Mouse (Mus musculus): Measurements from ENCODE around the gene Tbc1d22a. TPM values are rescaled to one million over a fixed set of nuclear protein-coding genes. Genes with fewer than 3 reads are reported as not detected.

Tbc1d22a gene
- polyA plus RNA-seq, 1 experiment from 2014 or later = 13.2 TPM

DNA sequence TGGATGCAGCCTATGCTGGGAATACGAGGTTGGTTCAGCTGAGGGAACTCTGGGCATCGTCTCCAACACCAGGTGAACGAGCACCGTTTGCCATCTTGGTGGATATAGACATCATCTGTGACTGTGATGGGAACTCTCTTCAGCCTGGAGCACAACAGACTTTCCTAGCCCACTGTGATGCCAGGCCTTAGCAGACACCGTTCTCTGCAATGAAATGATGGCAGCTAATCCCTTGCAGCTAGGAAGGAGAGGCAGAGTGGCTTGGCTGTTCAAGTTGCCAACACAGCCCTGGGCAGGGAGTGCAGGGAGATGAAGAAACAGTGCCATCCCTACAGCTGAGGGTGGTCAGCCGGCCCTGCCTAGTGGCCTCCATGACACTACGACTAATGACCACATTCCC, 233.0 kb downstream of the Tbc1d22a start:
- H3K27me3 ChIP-seq (replicated peaks; ENCODE audit: control insufficient read depth, insufficient read depth, low read length) = no peaks in the 10 kb centered on the region
- H3K4me3 ChIP-seq (ENCODE audit: low read length) = no peak overlapping the region
- ATAC-seq = no peak
- H3K4me2 ChIP-seq (ENCODE audit: low read length) = no peak overlapping the region
- no peaks in the 10 kb centered on the region for H3K4me1 ChIP-seq (ENCODE audit: control insufficient read depth, insufficient read depth, low read depth, low read length)
- H3K36me3 ChIP-seq (ENCODE audit: control insufficient read depth, insufficient read depth, low read length) = no peaks in the 10 kb centered on the region
- no peak overlapping the region for H3K9ac ChIP-seq (ENCODE audit: low read depth, low read length)
- no peaks in the 10 kb centered on the region for H3K9me3 ChIP-seq (ENCODE audit: control insufficient read depth, low read length)
- H3K27ac ChIP-seq (ENCODE audit: low read depth, low read length) = no peak overlapping the region
- 89% methylated on average over 7 of the region's 7 CpGs for WGBS

DNA sequence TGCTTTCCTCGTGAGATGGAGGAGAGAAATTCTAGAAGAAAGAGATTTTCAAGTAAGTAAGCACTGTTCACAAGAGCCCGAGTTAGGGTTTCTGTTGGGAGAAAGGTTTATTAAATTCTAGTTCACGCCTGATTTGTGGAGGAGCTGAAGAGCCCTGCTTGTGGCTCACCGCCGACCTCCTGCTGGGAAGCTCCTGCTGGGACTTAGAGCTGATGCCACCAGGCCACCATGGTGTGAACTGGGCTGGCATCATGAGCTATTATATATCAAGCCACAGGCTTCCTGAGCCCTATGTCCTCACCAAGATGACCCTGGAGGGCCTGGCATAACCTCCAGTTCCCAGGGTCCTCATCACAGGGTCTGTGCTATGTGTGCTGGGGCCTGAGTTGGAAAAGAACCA, 235.0 kb downstream of the Tbc1d22a start:
- Histone ChIP-seq H3K9ac (ENCODE audit: low read depth, low read length) (no peak overlapping the region), H3K27me3 (replicated peaks; ENCODE audit: control insufficient read depth, insufficient read depth, low read length) (no peaks in the 10 kb centered on the region), H3K4me1 (ENCODE audit: control insufficient read depth, insufficient read depth, low read depth, low read length) (no peaks in the 10 kb centered on the region), H3K9me3 (ENCODE audit: control insufficient read depth, low read length) (no peaks in the 10 kb centered on the region), H3K4me3 (ENCODE audit: low read length) (no peak overlapping the region), H3K36me3 (ENCODE audit: control insufficient read depth, insufficient read depth, low read length) (no peaks in the 10 kb centered on the region), H3K27ac (ENCODE audit: low read depth, low read length) (no peak overlapping the region), H3K4me2 (ENCODE audit: low read length) (no peak overlapping the region)
- WGBS = 85% methylated on average over 5 of the region's 5 CpGs
- no peak for ATAC-seq

DNA sequence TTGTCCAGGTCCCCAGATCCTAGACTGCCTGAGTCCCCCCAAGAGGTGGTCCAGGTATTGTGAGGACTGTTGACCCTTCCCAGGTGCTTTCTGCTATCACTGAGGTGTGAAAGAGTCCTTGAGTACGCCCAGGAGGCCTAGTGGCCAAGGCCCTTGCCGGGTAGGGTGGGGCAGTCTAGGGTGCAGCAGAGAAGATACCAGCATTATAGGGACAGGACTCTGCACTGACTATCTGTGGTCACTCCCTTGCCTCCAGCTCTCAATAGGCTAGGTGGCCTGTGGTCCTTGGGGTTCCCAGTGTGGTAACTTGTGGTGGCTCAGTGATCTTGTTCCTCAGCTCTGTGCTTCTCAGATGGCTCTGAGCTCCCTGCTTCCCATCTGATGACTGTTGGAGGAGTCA, 235.5 kb downstream of the Tbc1d22a start:
- Histone ChIP-seq H3K4me2 (ENCODE audit: low read length) (no peak overlapping the region), H3K27me3 (replicated peaks; ENCODE audit: control insufficient read depth, insufficient read depth, low read length) (no peaks in the 10 kb centered on the region), H3K9ac (ENCODE audit: low read depth, low read length) (no peak overlapping the region), H3K27ac (ENCODE audit: low read depth, low read length) (no peak overlapping the region), H3K4me3 (ENCODE audit: low read length) (no peak overlapping the region), H3K36me3 (ENCODE audit: control insufficient read depth, insufficient read depth, low read length) (no peaks in the 10 kb centered on the region), H3K4me1 (ENCODE audit: control insufficient read depth, insufficient read depth, low read depth, low read length) (no peaks in the 10 kb centered on the region), H3K9me3 (ENCODE audit: control insufficient read depth, low read length) (no peaks in the 10 kb centered on the region)
- WGBS = 87% methylated on average over 2 of the region's 2 CpGs
- no peak for ATAC-seq

DNA sequence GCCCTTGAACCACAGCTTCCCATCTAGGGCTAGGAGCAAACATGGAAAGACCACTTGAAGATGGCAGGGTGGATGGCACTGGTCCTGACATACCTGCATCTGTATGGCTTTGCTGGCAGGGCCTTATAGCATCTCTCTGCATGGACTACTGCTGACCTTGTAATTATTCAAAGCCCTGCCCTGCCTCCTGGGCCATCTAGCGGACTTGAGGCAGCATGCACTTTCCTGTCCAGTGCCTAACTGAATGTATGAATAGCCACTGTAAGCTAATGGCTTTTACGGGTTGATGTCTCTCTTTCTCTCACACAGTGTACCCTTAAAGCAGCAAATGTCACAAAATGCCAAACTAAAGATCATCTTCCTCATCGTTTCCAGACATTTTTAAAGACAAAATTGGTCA, 245.2 kb downstream of the Tbc1d22a start:
- no peaks in the 10 kb centered on the region for H3K36me3 ChIP-seq (ENCODE audit: control insufficient read depth, insufficient read depth, low read length)
- no peak overlapping the region for H3K9ac ChIP-seq (ENCODE audit: low read depth, low read length)
- ATAC-seq = no peak
- 75% methylated on average over 3 of the region's 3 CpGs for WGBS
- H3K27ac ChIP-seq (ENCODE audit: low read depth, low read length) = no peak overlapping the region
- H3K9me3 ChIP-seq (ENCODE audit: control insufficient read depth, low read length) = no peaks in the 10 kb centered on the region
- no peak overlapping the region for H3K4me3 ChIP-seq (ENCODE audit: low read length)
- H3K4me1 ChIP-seq (ENCODE audit: control insufficient read depth, insufficient read depth, low read depth, low read length) = no peaks in the 10 kb centered on the region
- no peaks in the 10 kb centered on the region for H3K27me3 ChIP-seq (replicated peaks; ENCODE audit: control insufficient read depth, insufficient read depth, low read length)
- H3K4me2 ChIP-seq (ENCODE audit: low read length) = no peak overlapping the region

DNA sequence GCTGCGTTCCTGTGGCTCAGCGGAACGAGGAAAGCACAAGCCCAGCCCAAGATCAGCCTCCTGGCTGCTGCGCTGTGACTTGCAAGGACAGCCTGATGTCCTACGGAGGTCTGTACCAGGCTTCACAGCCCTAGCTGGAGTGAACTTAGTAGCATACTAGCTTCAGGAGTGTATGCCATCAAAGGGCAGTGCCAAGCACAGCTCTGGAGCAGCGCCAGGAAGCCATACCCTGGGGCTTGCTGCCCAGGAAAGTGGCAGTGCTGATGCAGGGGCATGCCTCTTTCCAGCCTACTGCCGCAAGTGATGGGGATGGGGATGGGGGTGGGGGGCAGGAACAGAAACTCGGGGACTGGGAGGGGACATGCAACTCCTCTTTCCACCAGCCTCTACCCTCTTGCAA, 248.4 kb downstream of the Tbc1d22a start:
- no peak overlapping the region for H3K27ac ChIP-seq (ENCODE audit: low read depth, low read length)
- WGBS = 74% methylated on average over 8 of the region's 8 CpGs
- no peak for ATAC-seq
- H3K9ac ChIP-seq (ENCODE audit: low read depth, low read length) = no peak overlapping the region
- H3K4me1 ChIP-seq (ENCODE audit: control insufficient read depth, insufficient read depth, low read depth, low read length) = no peaks in the 10 kb centered on the region
- no peaks in the 10 kb centered on the region for H3K27me3 ChIP-seq (replicated peaks; ENCODE audit: control insufficient read depth, insufficient read depth, low read length)
- no peak overlapping the region for H3K4me3 ChIP-seq (ENCODE audit: low read length)
- H3K9me3 ChIP-seq (ENCODE audit: control insufficient read depth, low read length) = no peaks in the 10 kb centered on the region
- no peaks in the 10 kb centered on the region for H3K36me3 ChIP-seq (ENCODE audit: control insufficient read depth, insufficient read depth, low read length)
- H3K4me2 ChIP-seq (ENCODE audit: low read length) = no peak overlapping the region

DNA sequence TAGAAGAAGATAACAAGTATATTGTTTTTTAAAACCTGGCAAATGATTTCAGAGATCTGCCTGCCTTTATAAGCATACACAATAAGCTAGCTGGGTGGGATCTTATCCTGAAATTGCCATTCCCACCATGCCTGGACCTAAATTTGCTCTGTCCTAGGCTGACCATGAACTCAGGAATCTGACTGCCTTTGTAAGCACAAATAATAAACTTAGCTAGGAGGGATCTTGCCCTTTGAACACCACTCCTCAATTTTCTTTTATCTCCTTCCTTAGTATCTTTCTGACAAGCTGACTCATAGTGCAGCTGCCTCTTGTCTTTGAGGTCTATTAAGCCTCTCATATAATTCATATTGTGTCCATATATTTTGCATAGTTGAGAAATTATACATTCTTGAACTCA, 253.8 kb downstream of the Tbc1d22a start:
- no peak overlapping the region for H3K4me3 ChIP-seq (ENCODE audit: low read length)
- no peaks in the 10 kb centered on the region for H3K36me3 ChIP-seq (ENCODE audit: control insufficient read depth, insufficient read depth, low read length)
- H3K9me3 ChIP-seq (ENCODE audit: control insufficient read depth, low read length) = 0 out of 2 replicates have a peak, but pooled peaks cover 6% of the 10 kb centered on the region
- H3K27ac ChIP-seq (ENCODE audit: low read depth, low read length) = no peak overlapping the region
- no peaks in the 10 kb centered on the region; the same call in 1 of the 2 replicates for H3K4me1 ChIP-seq (ENCODE audit: control insufficient read depth, insufficient read depth, low read depth, low read length)
- no peak overlapping the region for H3K4me2 ChIP-seq (ENCODE audit: low read length)
- H3K27me3 ChIP-seq (replicated peaks; ENCODE audit: control insufficient read depth, insufficient read depth, low read length) = no peaks in the 10 kb centered on the region
- H3K9ac ChIP-seq (ENCODE audit: low read depth, low read length) = no peak overlapping the region
- ATAC-seq = no peak

DNA sequence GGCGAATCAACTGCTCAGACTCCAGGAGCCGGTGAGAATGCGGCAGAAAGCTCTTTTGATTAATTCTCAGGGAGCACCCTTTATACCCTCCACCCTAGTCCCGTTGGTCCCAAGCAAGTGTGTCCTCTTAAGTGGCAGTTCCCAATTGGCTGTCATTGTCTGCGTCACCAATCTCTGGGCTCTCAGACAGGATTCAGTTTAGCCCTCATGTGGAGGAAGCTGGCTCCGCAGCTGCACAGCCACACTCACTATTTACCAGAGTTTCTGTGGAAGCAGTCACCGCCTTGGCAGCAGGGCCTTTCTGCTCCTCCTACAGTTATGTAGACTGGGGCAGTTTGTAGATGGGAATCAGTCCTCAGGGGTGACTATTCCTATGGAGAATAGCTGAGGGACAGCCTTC, 256.9 kb downstream of the Tbc1d22a start:
- Histone ChIP-seq H3K36me3 (ENCODE audit: control insufficient read depth, insufficient read depth, low read length) (no peaks in the 10 kb centered on the region), H3K27ac (ENCODE audit: low read depth, low read length) (no peak overlapping the region), H3K9ac (ENCODE audit: low read depth, low read length) (no peak overlapping the region), H3K4me3 (ENCODE audit: low read length) (no peak overlapping the region), H3K9me3 (ENCODE audit: control insufficient read depth, low read length) (0 out of 2 replicates have a peak, but pooled peaks cover 6% of the 10 kb centered on the region), H3K4me2 (ENCODE audit: low read length) (no peak overlapping the region), H3K27me3 (replicated peaks; ENCODE audit: control insufficient read depth, insufficient read depth, low read length) (no peaks in the 10 kb centered on the region), H3K4me1 (ENCODE audit: control insufficient read depth, insufficient read depth, low read depth, low read length) (no peaks in the 10 kb centered on the region; the same call in 1 of the 2 replicates)
- ATAC-seq = no peak
- 72% methylated on average over 7 of the region's 7 CpGs for WGBS

DNA sequence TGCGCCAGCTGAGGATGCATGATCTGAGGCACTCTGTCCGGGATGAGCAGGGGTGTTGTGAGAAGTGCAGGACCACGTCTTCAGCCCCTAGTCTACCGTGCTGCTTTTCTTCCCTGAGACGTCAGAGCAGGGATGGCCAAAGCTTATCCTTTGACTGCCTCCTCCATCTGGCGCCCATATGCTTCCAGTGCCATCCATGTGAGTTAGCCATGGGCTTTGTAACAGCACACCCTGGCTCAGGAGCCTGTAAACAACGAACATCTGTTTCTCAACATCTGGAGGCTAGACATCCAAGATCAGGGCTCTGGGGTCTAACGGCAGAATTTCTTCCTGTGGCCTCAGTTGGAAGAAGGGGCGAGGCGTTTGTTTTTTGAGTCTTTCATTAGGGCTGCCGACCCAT, 259.2 kb downstream of the Tbc1d22a start:
- 72% methylated on average over 11 of the region's 11 CpGs for WGBS
- H3K4me3 ChIP-seq (ENCODE audit: low read length) = no peak overlapping the region

DNA sequence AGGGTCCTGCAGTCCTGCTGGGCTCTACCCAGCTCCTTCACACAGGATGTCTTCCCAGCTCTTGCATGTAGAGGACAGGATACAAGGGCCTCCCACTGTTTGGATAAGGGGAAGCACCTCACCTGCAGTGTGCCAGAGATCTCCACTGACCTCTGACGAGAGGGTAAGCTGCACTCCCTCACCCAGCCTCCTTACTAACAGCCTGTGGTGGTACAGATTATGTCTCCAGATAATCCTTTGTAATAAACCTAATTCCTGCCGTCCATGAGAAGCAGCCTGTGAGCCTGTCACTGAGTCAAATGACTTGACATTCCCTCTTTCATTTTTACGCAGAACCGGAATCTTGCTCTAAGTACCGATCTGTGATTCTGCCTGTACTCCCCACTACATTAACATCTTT, 260.7 kb downstream of the Tbc1d22a start:
- Histone ChIP-seq H3K9me3 (ENCODE audit: control insufficient read depth, low read length) (no peaks in the 10 kb centered on the region), H3K36me3 (ENCODE audit: control insufficient read depth, insufficient read depth, low read length) (no peaks in the 10 kb centered on the region), H3K9ac (ENCODE audit: low read depth, low read length) (no peak overlapping the region), H3K4me3 (ENCODE audit: low read length) (no peak overlapping the region), H3K27me3 (replicated peaks; ENCODE audit: control insufficient read depth, insufficient read depth, low read length) (no peaks in the 10 kb centered on the region), H3K4me2 (ENCODE audit: low read length) (no peak overlapping the region), H3K4me1 (ENCODE audit: control insufficient read depth, insufficient read depth, low read depth, low read length) (peaks cover 16% of the 10 kb centered on the region), H3K27ac (ENCODE audit: low read depth, low read length) (no peak overlapping the region)
- WGBS = 69% methylated on average over 5 of the region's 5 CpGs
- ATAC-seq = no peak

More for the DNA sequence above, 259.2 kb downstream of the Tbc1d22a start:
- Histone ChIP-seq H3K9me3 (ENCODE audit: control insufficient read depth, low read length) (0 out of 2 replicates have a peak, but pooled peaks cover 5% of the 10 kb centered on the region), H3K36me3 (ENCODE audit: control insufficient read depth, insufficient read depth, low read length) (no peaks in the 10 kb centered on the region), H3K4me1 (ENCODE audit: control insufficient read depth, insufficient read depth, low read depth, low read length) (peaks cover 10% of the 10 kb centered on the region), H3K4me2 (ENCODE audit: low read length) (no peak overlapping the region), H3K27me3 (replicated peaks; ENCODE audit: control insufficient read depth, insufficient read depth, low read length) (no peaks in the 10 kb centered on the region), H3K9ac (ENCODE audit: low read depth, low read length) (no peak overlapping the region), H3K27ac (ENCODE audit: low read depth, low read length) (no peak overlapping the region)
- ATAC-seq = no peak

DNA sequence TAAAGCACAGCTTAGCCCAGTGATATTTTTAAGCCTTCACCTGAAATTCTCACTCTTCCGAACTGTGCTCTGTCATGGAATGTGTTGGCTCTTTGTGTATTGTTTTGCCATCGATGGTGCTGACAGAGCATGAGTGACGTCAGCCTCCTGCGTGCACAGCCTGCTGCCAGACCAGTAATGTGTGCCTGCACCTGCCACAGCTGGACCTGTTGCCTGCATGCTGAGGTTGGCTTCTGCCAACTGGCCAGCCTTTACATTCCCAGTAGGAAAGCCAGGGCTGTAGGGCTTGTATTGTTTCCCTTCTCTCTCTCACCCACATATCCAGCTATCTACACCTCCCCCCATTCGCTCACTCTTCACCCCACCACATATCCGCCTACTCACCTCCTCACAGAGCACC, 262.2 kb downstream of the Tbc1d22a start:
- Histone ChIP-seq H3K9me3 (ENCODE audit: control insufficient read depth, low read length) (no peaks in the 10 kb centered on the region), H3K4me2 (ENCODE audit: low read length) (no peak overlapping the region), H3K4me3 (ENCODE audit: low read length) (no peak overlapping the region), H3K36me3 (ENCODE audit: control insufficient read depth, insufficient read depth, low read length) (no peaks in the 10 kb centered on the region), H3K27ac (ENCODE audit: low read depth, low read length) (no peak overlapping the region), H3K9ac (ENCODE audit: low read depth, low read length) (no peak overlapping the region), H3K4me1 (ENCODE audit: control insufficient read depth, insufficient read depth, low read depth, low read length) (peaks cover 16% of the 10 kb centered on the region), H3K27me3 (replicated peaks; ENCODE audit: control insufficient read depth, insufficient read depth, low read length) (no peaks in the 10 kb centered on the region)
- no peak for ATAC-seq
- WGBS = 61% methylated on average over 6 of the region's 6 CpGs
